Mouse (Mus musculus): ENCODE measurements around the gene Olfr665. TPM values are rescaled to one million over a fixed set of nuclear protein-coding genes. Genes with fewer than 3 reads are reported as not detected.
"Not testable (repeated sequence)": the region's sequence is repeated elsewhere in the genome, so short reads cannot be mapped to it uniquely, and the experiment has no call there.

The Olfr665 gene
- not detected in 2 replicates for polyA plus RNA-seq (2015; fragmentation: Nextera tagmentation; extraction: Ambion mirVana)

DNA sequence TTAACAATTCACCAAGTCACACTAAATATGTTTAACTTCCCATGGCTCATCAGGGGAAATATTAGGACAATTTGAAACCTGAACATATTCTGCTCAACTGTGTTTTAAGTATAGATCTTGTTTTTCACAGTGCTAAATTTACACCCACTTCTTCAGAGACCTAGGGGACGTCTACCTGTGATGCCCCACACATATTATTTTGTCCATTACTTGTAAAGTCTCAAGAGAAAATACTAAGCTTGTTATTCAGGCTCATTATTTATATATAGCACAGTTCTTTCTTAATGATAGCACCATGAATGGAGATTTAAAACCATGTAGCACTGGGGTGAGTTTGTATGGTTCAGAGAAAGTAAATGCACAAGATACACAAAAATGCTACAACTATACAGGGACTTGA, at the start of gene Olfr665:
Olfr665 (plus strand) TSS at position 301 of the 400 bp plus-strand sequence.
- no peaks in the 10 kb centered on the region for H3K4me1 ChIP-seq (ENCODE audit: control insufficient read depth, low read depth, low read length)
- 11% methylated on average over 1 of the region's 1 CpGs for WGBS (ENCODE audit: insufficient replicate concordance)
- no peaks in the 10 kb centered on the region for H3K9me3 ChIP-seq (replicated peaks; ENCODE audit: control insufficient read depth, low read length)
- H3K36me3 ChIP-seq (ENCODE audit: control insufficient read depth, insufficient read depth), result no peaks in the 10 kb centered on the region
- H3K4me2 ChIP-seq (ENCODE audit: low read depth, low read length), result no peak within 1 kb of the TSS
- no peak within 1 kb of the TSS for H3K4me3 ChIP-seq (ENCODE audit: low read depth, low read length)
- no peak within 1 kb of the TSS for H3K27ac ChIP-seq (ENCODE audit: low read length)
- H3K27me3 ChIP-seq (ENCODE audit: control insufficient read depth, insufficient read depth, low read depth, low read length), result no peaks in the 10 kb centered on the region
- no peak within 1 kb of the TSS for H3K9ac ChIP-seq (ENCODE audit: low read depth, low read length)
- no peak for ATAC-seq (ENCODE audit: low read depth)

DNA sequence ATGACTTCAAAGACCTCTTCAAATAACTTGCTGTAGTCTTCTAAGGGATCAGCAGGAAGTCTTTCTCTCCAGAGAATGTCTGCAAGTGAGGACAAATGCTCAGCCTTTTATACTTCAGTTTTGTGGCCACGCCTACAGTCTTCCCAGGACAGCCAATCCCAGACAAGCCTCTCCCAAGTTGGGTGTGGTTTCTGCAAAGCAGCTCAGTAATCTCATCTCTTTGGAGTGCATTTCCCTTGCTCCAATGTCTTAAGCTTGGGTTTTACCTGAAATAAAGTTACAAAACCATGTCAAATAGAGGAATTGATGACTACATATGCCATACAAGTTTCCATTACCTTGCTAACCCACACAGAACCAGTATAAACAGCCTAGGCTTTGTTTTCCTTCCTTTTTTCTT, 35.3 kb upstream of the Olfr665 start, which contains the start of gene Usp17lb:
Usp17lb (minus strand) TSS at position 101 of the 400 bp plus-strand sequence.
- H3K27ac ChIP-seq (ENCODE audit: low read length), result no peak within 1 kb of the TSS
- no peak within 1 kb of the TSS for H3K9ac ChIP-seq (ENCODE audit: low read depth, low read length)
- 33% methylated on average over 1 of the region's 1 CpGs for WGBS (ENCODE audit: insufficient replicate concordance)
- H3K27me3 ChIP-seq (ENCODE audit: control insufficient read depth, insufficient read depth, low read depth, low read length), result no peaks in the 10 kb centered on the region
- H3K4me1 ChIP-seq (ENCODE audit: control insufficient read depth, low read depth, low read length), result no peaks in the 10 kb centered on the region
- no peaks in the 10 kb centered on the region for H3K9me3 ChIP-seq (replicated peaks; ENCODE audit: control insufficient read depth, low read length)
- H3K4me2 ChIP-seq (ENCODE audit: low read depth, low read length), result no peak within 1 kb of the TSS
- ATAC-seq (ENCODE audit: low read depth), result no peak
- H3K4me3 ChIP-seq (ENCODE audit: low read depth, low read length), result no peak within 1 kb of the TSS
- no peaks in the 10 kb centered on the region for H3K36me3 ChIP-seq (ENCODE audit: control insufficient read depth, insufficient read depth)

DNA sequence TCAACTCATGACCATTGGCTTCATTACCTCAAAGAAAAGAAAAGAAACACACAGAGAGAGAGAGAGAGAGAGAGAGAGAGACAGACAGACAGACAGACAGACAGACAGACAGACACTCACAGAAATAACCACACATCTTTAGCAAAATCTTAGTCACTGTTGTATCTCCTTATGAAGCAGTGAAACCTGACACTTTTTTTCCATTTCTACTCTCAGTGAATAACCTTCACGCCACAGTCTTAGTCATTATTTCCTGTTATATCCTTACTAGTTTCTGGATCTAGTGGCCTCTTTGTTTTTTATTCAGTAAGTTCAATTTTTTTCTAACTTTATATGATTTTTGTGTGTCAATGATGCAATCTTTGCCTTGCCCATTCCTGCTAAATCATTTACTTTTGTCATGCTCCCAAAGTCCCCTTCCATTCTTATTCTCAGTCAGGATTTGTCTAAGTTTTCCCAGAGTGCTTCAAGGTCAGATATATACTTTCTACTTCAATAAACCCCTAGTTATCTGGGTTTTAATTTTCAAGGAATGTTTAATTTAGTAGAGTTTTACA, 34.0 kb upstream of the Olfr665 start:
- Histone ChIP-seq H3K4me1 (ENCODE audit: control insufficient read depth, low read depth, low read length) (no peaks in the 10 kb centered on the region), H3K9ac (ENCODE audit: low read depth, low read length) (no peak overlapping the region), H3K9me3 (replicated peaks; ENCODE audit: control insufficient read depth, low read length) (no peaks in the 10 kb centered on the region), H3K4me2 (ENCODE audit: low read depth, low read length) (no peak overlapping the region), H3K27me3 (ENCODE audit: control insufficient read depth, insufficient read depth, low read depth, low read length) (no peaks in the 10 kb centered on the region), H3K36me3 (ENCODE audit: control insufficient read depth, insufficient read depth) (no peaks in the 10 kb centered on the region), H3K27ac (ENCODE audit: low read length) (no peak overlapping the region), H3K4me3 (ENCODE audit: low read depth, low read length) (no peak overlapping the region)
- 42% methylated on average over 1 of the region's 1 CpGs for WGBS (ENCODE audit: insufficient replicate concordance)
- no peak for ATAC-seq (ENCODE audit: low read depth)

DNA sequence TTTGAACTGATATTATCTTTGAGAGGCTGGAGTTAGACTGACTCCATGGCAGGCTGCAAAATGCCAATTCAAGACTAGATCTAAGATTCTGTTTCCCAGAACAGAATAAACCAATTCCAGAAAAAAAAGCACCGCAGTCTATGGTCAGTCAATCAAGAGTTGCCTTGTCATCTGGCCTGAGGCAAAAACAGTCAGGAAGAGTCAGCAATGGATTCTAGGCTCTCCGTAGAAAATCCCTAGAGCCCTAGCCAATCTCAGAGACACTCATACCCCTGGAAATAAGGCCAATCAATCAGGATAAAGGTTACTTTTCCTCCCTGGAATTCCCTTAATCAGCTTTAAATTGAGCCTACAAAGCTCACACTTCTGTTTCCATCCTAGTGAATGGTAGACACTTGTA, 26.3 kb upstream of the Olfr665 start:
- H3K4me1 ChIP-seq (ENCODE audit: control insufficient read depth, low read depth, low read length); H3K4me3 ChIP-seq (ENCODE audit: low read depth, low read length); H3K4me2 ChIP-seq (ENCODE audit: low read depth, low read length); ATAC-seq (ENCODE audit: low read depth); H3K36me3 ChIP-seq (ENCODE audit: control insufficient read depth, insufficient read depth); H3K27ac ChIP-seq (ENCODE audit: low read length); H3K9ac ChIP-seq (ENCODE audit: low read depth, low read length); H3K9me3 ChIP-seq (replicated peaks; ENCODE audit: control insufficient read depth, low read length); H3K27me3 ChIP-seq (ENCODE audit: control insufficient read depth, insufficient read depth, low read depth, low read length): not testable (repeated sequence)
- WGBS (ENCODE audit: insufficient replicate concordance), result 67% methylated on average over 2 of the region's 2 CpGs

DNA sequence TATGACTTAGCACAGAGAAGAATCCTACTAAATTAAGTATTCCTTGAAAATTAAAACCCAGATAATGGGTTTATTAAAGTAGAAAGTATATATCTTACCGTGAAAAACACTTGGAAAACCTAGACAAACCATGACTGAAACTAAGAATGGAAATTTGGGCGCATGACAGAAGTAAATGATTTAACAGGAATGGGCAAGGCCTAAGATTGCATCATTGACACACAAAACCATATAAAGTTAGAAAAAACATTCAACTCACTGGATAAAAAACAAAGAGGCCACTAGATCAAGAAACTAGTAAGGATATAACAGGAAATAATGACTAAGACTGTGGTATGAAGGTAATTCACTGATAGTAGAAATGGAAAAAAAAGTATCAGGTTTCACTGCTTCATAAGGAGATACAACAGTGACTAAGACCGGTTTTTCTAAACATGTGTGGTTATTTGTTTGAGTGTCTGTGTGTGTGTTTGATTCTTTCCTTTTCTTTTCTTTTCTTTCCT, 22.5 kb upstream of the Olfr665 start:
- Histone ChIP-seq H3K9ac (ENCODE audit: low read depth, low read length) (no peak overlapping the region), H3K9me3 (replicated peaks; ENCODE audit: control insufficient read depth, low read length) (no peaks in the 10 kb centered on the region), H3K4me2 (ENCODE audit: low read depth, low read length) (no peak overlapping the region), H3K36me3 (ENCODE audit: control insufficient read depth, insufficient read depth) (no peaks in the 10 kb centered on the region), H3K27ac (ENCODE audit: low read length) (no peak overlapping the region), H3K4me3 (ENCODE audit: low read depth, low read length) (no peak overlapping the region), H3K4me1 (ENCODE audit: control insufficient read depth, low read depth, low read length) (no peaks in the 10 kb centered on the region), H3K27me3 (ENCODE audit: control insufficient read depth, insufficient read depth, low read depth, low read length) (no peaks in the 10 kb centered on the region)
- 56% methylated on average over 3 of the region's 3 CpGs for WGBS (ENCODE audit: insufficient replicate concordance)
- ATAC-seq (ENCODE audit: low read depth), result no peak

DNA sequence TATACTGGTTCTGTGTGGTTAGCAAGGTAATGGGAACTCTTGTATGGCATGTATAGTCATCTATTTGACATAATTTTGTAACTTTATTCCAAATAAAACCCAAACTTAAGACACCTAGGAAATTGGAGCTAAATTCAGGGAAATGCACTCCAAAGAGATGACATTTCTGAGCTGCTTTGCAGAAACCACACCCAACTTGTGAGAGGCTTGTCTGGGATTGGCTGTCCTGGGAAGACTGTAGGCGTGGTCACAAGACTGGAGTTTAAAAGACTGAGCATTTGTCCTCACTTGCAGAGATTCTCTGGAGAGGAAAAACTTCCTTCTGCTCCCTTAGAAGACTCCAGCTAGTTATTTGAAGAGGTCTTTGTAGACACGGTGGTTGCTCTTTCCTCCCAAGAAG, 21.1 kb upstream of the Olfr665 start, which contains the start of gene Usp17la:
Usp17la (plus strand) TSS at position 301 of the 400 bp plus-strand sequence.
- H3K9ac ChIP-seq (ENCODE audit: low read depth, low read length); ATAC-seq (ENCODE audit: low read depth); H3K27me3 ChIP-seq (ENCODE audit: control insufficient read depth, insufficient read depth, low read depth, low read length); H3K4me1 ChIP-seq (ENCODE audit: control insufficient read depth, low read depth, low read length); H3K4me3 ChIP-seq (ENCODE audit: low read depth, low read length); H3K27ac ChIP-seq (ENCODE audit: low read length); H3K9me3 ChIP-seq (replicated peaks; ENCODE audit: control insufficient read depth, low read length); H3K36me3 ChIP-seq (ENCODE audit: control insufficient read depth, insufficient read depth); H3K4me2 ChIP-seq (ENCODE audit: low read depth, low read length): not testable (repeated sequence)
- 51% methylated on average over 2 of the region's 2 CpGs for WGBS (ENCODE audit: insufficient replicate concordance)

DNA sequence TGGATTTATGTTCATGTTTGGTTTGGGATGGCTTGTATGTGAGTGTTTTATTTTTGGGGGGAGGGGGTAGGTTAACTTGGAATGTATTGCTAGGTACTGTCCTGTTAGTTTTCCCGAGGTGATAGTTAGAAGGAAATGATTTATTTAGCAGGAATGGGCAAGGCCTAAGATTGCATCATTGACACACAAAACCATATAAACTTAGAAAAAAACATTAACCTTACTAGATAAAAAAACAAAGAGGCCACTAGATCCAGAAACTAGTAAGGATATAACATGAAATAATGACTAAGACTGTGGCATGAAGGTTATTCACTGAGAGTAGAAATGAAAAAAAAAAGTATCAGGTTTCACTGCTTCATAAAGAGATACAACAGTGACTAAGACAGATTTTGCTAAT, 20.1 kb upstream of the Olfr665 start:
- Histone ChIP-seq H3K4me3 (ENCODE audit: low read depth, low read length) (no peak overlapping the region), H3K27ac (ENCODE audit: low read length) (no peak overlapping the region), H3K27me3 (ENCODE audit: control insufficient read depth, insufficient read depth, low read depth, low read length) (no peaks in the 10 kb centered on the region), H3K36me3 (ENCODE audit: control insufficient read depth, insufficient read depth) (no peaks in the 10 kb centered on the region), H3K9me3 (replicated peaks; ENCODE audit: control insufficient read depth, low read length) (no peaks in the 10 kb centered on the region), H3K4me2 (ENCODE audit: low read depth, low read length) (no peak overlapping the region), H3K4me1 (ENCODE audit: control insufficient read depth, low read depth, low read length) (no peaks in the 10 kb centered on the region), H3K9ac (ENCODE audit: low read depth, low read length) (no peak overlapping the region)
- 36% methylated on average over 1 of the region's 1 CpGs for WGBS (ENCODE audit: insufficient replicate concordance)
- ATAC-seq (ENCODE audit: low read depth), result no peak

DNA sequence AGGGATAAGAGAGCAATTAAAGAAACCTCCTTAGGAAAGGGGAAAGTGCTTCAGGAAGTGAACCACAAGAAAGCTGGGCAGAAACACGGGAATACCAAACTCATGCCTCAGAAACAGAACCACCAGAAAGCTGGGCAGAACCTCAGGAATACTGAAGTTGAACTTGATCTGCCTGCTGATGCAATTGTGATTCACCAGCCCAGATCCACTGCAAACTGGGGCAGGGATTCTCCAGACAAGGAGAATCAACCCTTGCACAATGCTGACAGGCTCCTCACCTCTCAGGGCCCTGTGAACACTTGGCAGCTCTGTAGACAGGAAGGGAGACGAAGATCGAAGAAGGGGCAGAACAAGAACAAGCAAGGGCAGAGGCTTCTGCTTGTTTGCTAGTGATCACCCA, 16.4 kb upstream of the Olfr665 start:
- no peak overlapping the region for H3K9ac ChIP-seq (ENCODE audit: low read depth, low read length)
- no peak for ATAC-seq (ENCODE audit: low read depth)
- H3K9me3 ChIP-seq (replicated peaks; ENCODE audit: control insufficient read depth, low read length), result no peaks in the 10 kb centered on the region
- H3K4me1 ChIP-seq (ENCODE audit: control insufficient read depth, low read depth, low read length), result no peaks in the 10 kb centered on the region
- WGBS (ENCODE audit: insufficient replicate concordance), result 64% methylated on average over 3 of the region's 3 CpGs
- H3K27ac ChIP-seq (ENCODE audit: low read length), result no peak overlapping the region
- no peak overlapping the region for H3K4me3 ChIP-seq (ENCODE audit: low read depth, low read length)
- H3K4me2 ChIP-seq (ENCODE audit: low read depth, low read length), result no peak overlapping the region
- H3K36me3 ChIP-seq (ENCODE audit: control insufficient read depth, insufficient read depth), result no peaks in the 10 kb centered on the region
- no peaks in the 10 kb centered on the region for H3K27me3 ChIP-seq (ENCODE audit: control insufficient read depth, insufficient read depth, low read depth, low read length)

DNA sequence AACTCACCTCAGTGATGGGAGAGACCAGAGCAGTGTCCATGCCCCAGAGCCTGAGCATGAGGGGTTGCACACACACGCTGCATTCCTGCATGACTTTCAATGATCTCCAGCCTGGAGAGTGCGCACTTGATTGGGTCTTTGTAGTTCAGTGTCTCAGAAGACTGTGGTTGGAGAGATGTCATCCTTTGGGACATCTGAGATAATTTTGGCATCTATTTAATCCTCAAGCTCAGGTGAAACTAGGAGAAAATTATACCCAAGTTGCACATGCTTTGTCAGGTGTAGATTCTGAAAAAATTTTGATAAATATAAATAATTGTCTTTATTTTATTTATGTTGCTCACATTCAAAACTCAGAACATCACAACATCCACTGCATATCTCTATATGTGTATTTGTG, 18.0 kb downstream of the Olfr665 start, which contains the start of gene Olfr666:
Olfr666 (minus strand) TSS at position 101 of the 400 bp plus-strand sequence.
- no peak for ATAC-seq (ENCODE audit: low read depth)
- H3K4me3 ChIP-seq (ENCODE audit: low read depth, low read length), result no peak within 1 kb of the TSS
- no peaks in the 10 kb centered on the region for H3K9me3 ChIP-seq (replicated peaks; ENCODE audit: control insufficient read depth, low read length)
- no peaks in the 10 kb centered on the region for H3K27me3 ChIP-seq (ENCODE audit: control insufficient read depth, insufficient read depth, low read depth, low read length)
- no peak within 1 kb of the TSS for H3K27ac ChIP-seq (ENCODE audit: low read length)
- no peaks in the 10 kb centered on the region for H3K36me3 ChIP-seq (ENCODE audit: control insufficient read depth, insufficient read depth)
- no peak within 1 kb of the TSS for H3K9ac ChIP-seq (ENCODE audit: low read depth, low read length)
- WGBS (ENCODE audit: insufficient replicate concordance), result 63% methylated on average over 2 of the region's 2 CpGs
- no peak within 1 kb of the TSS for H3K4me2 ChIP-seq (ENCODE audit: low read depth, low read length)
- H3K4me1 ChIP-seq (ENCODE audit: control insufficient read depth, low read depth, low read length), result no peaks in the 10 kb centered on the region
